Mouse (Mus musculus): ENCODE measurements at regions not wholly inside any gene's neighbourhood (a gene's known extent, or its start where the extent isn't known, plus 50 kb on each side); places are given as distances from the start of the nearest gene placed in this dataset.

DNA sequence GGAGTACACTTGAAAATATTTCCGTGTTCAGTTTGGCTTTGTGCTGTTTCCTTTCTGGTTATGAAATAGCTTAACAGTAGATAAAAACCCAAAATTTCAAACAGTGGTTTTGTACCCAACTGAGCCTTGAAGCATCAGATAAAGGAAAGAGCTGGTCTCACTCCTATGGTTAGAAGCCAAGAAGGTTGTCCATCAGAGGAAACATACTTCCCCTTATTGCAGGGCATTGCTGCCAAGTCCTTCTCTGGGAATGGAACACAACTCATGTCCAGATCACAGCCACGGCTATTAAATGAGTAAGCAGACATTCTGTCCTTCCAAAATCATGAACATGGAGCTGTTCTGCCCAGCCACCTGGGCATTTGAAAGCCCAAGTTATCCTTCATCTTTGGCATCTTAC lies 393.1 kb downstream of the Gpam start:
- Histone ChIP-seq H3K4me1 (ENCODE audit: control insufficient read depth, insufficient read depth, low read length) (no peaks in the 10 kb centered on the region), H3K27ac (ENCODE audit: low read depth, low read length) (no peak overlapping the region), H3K9ac (ENCODE audit: low read length) (no peak overlapping the region), H3K4me3 (ENCODE audit: low read depth, low read length) (no peak overlapping the region), H3K4me2 (ENCODE audit: low read length) (no peak overlapping the region), H3K27me3 (replicated peaks; ENCODE audit: control insufficient read depth, insufficient read depth, low read length) (no peaks in the 10 kb centered on the region), H3K9me3 (replicated peaks; ENCODE audit: control insufficient read depth, low read length) (no peaks in the 10 kb centered on the region), H3K36me3 (ENCODE audit: control insufficient read depth, insufficient read depth, low read length) (no peaks in the 10 kb centered on the region)
- ATAC-seq (no peak), DNase-seq (ENCODE audit: low spot score) (no peak)
- WGBS, result 88% methylated on average over 2 of the region's 2 CpGs

GRCm38 (mm10) chr19:54731749-54732148 lies 395.3 kb downstream of the Gpam start:
- WGBS, result 60% methylated on average over 8 of the region's 8 CpGs
- no peaks in the 10 kb centered on the region for H3K36me3 ChIP-seq (ENCODE audit: control insufficient read depth, insufficient read depth, low read length)
- ATAC-seq (no peak), DNase-seq (ENCODE audit: low spot score) (peak; percentile 20)
- no peaks in the 10 kb centered on the region for H3K4me1 ChIP-seq (ENCODE audit: control insufficient read depth, insufficient read depth, low read length)
- no peak overlapping the region for H3K9ac ChIP-seq (ENCODE audit: low read length)
- no peaks in the 10 kb centered on the region for H3K27me3 ChIP-seq (replicated peaks; ENCODE audit: control insufficient read depth, insufficient read depth, low read length)
- H3K27ac ChIP-seq (ENCODE audit: low read depth, low read length), result no peak overlapping the region
- H3K4me2 ChIP-seq (ENCODE audit: low read length), result no peak overlapping the region
- no peak overlapping the region for H3K4me3 ChIP-seq (ENCODE audit: low read depth, low read length)
- H3K9me3 ChIP-seq (replicated peaks; ENCODE audit: control insufficient read depth, low read length), result no peaks in the 10 kb centered on the region

- H3K4me3 ChIP-seq (ENCODE audit: low read depth, low read length), result no peak overlapping the region
- 91% methylated on average over 2 of the region's 2 CpGs for WGBS
- DNase-seq (ENCODE audit: low spot score) (no peak), ATAC-seq (no peak)
- H3K36me3 ChIP-seq (ENCODE audit: control insufficient read depth, insufficient read depth, low read length), result no peaks in the 10 kb centered on the region
- H3K4me1 ChIP-seq (ENCODE audit: control insufficient read depth, insufficient read depth, low read length), result no peaks in the 10 kb centered on the region
- H3K9me3 ChIP-seq (replicated peaks; ENCODE audit: control insufficient read depth, low read length), result no peaks in the 10 kb centered on the region
- H3K27ac ChIP-seq (ENCODE audit: low read depth, low read length), result no peak overlapping the region
- no peaks in the 10 kb centered on the region for H3K27me3 ChIP-seq (replicated peaks; ENCODE audit: control insufficient read depth, insufficient read depth, low read length)
- no peak overlapping the region for H3K9ac ChIP-seq (ENCODE audit: low read length)
- H3K4me2 ChIP-seq (ENCODE audit: low read length), result no peak overlapping the region
These were observed 395.7 kb downstream of the Gpam start for GRCm38 (mm10) chr19:54731315-54731714.

DNA sequence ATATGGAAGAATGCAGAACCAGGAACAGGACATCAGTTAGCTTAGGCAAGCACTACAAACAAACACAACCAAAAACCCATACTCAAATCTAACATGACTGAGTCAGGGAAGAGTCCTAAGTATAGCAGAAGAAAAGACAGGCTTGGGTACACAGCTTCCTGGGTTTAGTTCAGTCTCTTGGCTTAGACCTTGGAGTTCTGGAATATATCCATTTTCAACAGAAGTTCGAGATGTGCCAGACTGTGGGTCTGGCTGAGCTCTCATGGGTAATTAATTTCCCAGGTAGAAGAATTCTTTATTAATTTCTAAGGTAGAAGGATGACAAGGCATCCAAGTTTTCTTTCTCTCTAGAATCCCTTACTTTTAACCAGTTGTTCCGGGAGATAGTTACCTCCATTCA lies 396.2 kb downstream of the Gpam start:
- WGBS, result 85% methylated on average over 2 of the region's 2 CpGs
- Histone ChIP-seq H3K4me1 (ENCODE audit: control insufficient read depth, insufficient read depth, low read length) (no peaks in the 10 kb centered on the region), H3K27ac (ENCODE audit: low read depth, low read length) (no peak overlapping the region), H3K9me3 (replicated peaks; ENCODE audit: control insufficient read depth, low read length) (no peaks in the 10 kb centered on the region), H3K36me3 (ENCODE audit: control insufficient read depth, insufficient read depth, low read length) (no peaks in the 10 kb centered on the region), H3K27me3 (replicated peaks; ENCODE audit: control insufficient read depth, insufficient read depth, low read length) (no peaks in the 10 kb centered on the region), H3K9ac (ENCODE audit: low read length) (no peak overlapping the region), H3K4me2 (ENCODE audit: low read length) (no peak overlapping the region), H3K4me3 (ENCODE audit: low read depth, low read length) (no peak overlapping the region)
- DNase-seq (ENCODE audit: low spot score), result no peak
- no peak for ATAC-seq

GRCm38 (mm10) chr19:54730296-54730695 lies 396.7 kb downstream of the Gpam start:
- Histone ChIP-seq H3K9ac (ENCODE audit: low read length) (no peak overlapping the region), H3K4me1 (ENCODE audit: control insufficient read depth, insufficient read depth, low read length) (no peaks in the 10 kb centered on the region), H3K9me3 (replicated peaks; ENCODE audit: control insufficient read depth, low read length) (no peaks in the 10 kb centered on the region), H3K27ac (ENCODE audit: low read depth, low read length) (no peak overlapping the region), H3K4me3 (ENCODE audit: low read depth, low read length) (no peak overlapping the region), H3K36me3 (ENCODE audit: control insufficient read depth, insufficient read depth, low read length) (no peaks in the 10 kb centered on the region), H3K4me2 (ENCODE audit: low read length) (no peak overlapping the region), H3K27me3 (replicated peaks; ENCODE audit: control insufficient read depth, insufficient read depth, low read length) (no peaks in the 10 kb centered on the region)
- 92% methylated on average over 2 of the region's 2 CpGs for WGBS
- ATAC-seq, result no peak
- DNase-seq (ENCODE audit: low spot score), result no peak

- H3K36me3 ChIP-seq (ENCODE audit: control insufficient read depth, insufficient read depth, low read length), result no peaks in the 10 kb centered on the region
- no peak overlapping the region for H3K9ac ChIP-seq (ENCODE audit: low read length)
- no peaks in the 10 kb centered on the region for H3K4me1 ChIP-seq (ENCODE audit: control insufficient read depth, insufficient read depth, low read length)
- H3K4me3 ChIP-seq (ENCODE audit: low read depth, low read length), result no peak overlapping the region
- ATAC-seq (no peak), DNase-seq (ENCODE audit: low spot score) (no peak)
- WGBS, result 72% methylated on average over 2 of the region's 2 CpGs
- no peak overlapping the region for H3K4me2 ChIP-seq (ENCODE audit: low read length)
- H3K27me3 ChIP-seq (replicated peaks; ENCODE audit: control insufficient read depth, insufficient read depth, low read length), result no peaks in the 10 kb centered on the region
- no peaks in the 10 kb centered on the region for H3K9me3 ChIP-seq (replicated peaks; ENCODE audit: control insufficient read depth, low read length)
- no peak overlapping the region for H3K27ac ChIP-seq (ENCODE audit: low read depth, low read length)
These were observed 404.9 kb downstream of the Gpam start for GRCm38 (mm10) chr19:54722091-54722490.

DNA sequence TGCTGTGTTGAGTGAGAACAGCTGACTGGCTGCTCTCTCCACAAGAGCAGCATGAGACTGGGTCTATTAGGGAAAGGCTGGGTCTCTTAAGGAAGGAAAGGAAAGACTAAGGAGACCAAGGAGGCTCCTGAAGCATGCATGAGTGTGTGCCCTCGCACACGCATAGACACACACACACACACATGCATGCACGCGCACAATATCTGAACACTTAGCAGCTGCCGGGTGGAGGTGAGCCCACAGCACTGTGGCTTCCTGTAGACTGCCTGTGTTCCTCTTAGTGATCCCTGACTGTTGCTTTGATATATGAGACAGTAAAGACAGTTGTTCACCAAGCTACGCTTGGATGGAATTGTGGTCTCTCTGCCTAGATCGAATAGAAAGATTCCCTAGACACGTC lies 429.6 kb downstream of the Gpam start:
- WGBS, result 95% methylated on average over 8 of the region's 8 CpGs
- Histone ChIP-seq H3K4me1 (ENCODE audit: control insufficient read depth, insufficient read depth, low read length) (no peaks in the 10 kb centered on the region), H3K4me2 (ENCODE audit: low read length) (no peak overlapping the region), H3K9ac (ENCODE audit: low read length) (no peak overlapping the region), H3K9me3 (replicated peaks; ENCODE audit: control insufficient read depth, low read length) (no peaks in the 10 kb centered on the region), H3K27ac (ENCODE audit: low read depth, low read length) (no peak overlapping the region), H3K27me3 (replicated peaks; ENCODE audit: control insufficient read depth, insufficient read depth, low read length) (no peaks in the 10 kb centered on the region), H3K36me3 (ENCODE audit: control insufficient read depth, insufficient read depth, low read length) (no peaks in the 10 kb centered on the region), H3K4me3 (ENCODE audit: low read depth, low read length) (no peak overlapping the region)
- ATAC-seq, result no peak
- DNase-seq (ENCODE audit: low spot score), result no peak

- Histone ChIP-seq H3K27me3 (replicated peaks; ENCODE audit: control insufficient read depth, insufficient read depth, low read length) (no peaks in the 10 kb centered on the region), H3K4me3 (ENCODE audit: low read depth, low read length) (no peak overlapping the region), H3K27ac (ENCODE audit: low read depth, low read length) (no peak overlapping the region), H3K9ac (ENCODE audit: low read length) (no peak overlapping the region), H3K4me1 (ENCODE audit: control insufficient read depth, insufficient read depth, low read length) (no peaks in the 10 kb centered on the region), H3K36me3 (ENCODE audit: control insufficient read depth, insufficient read depth, low read length) (no peaks in the 10 kb centered on the region), H3K4me2 (ENCODE audit: low read length) (no peak overlapping the region), H3K9me3 (replicated peaks; ENCODE audit: control insufficient read depth, low read length) (no peaks in the 10 kb centered on the region)
- 96% methylated on average over 3 of the region's 3 CpGs for WGBS
- no peak for DNase-seq (ENCODE audit: low spot score)
- no peak for ATAC-seq
These were observed 433.3 kb downstream of the Gpam start for GRCm38 (mm10) chr19:54693714-54694113.

GRCm38 (mm10) chr19:54693094-54693493 lies 433.9 kb downstream of the Gpam start:
- Histone ChIP-seq H3K4me2 (ENCODE audit: low read length) (no peak overlapping the region), H3K27ac (ENCODE audit: low read depth, low read length) (no peak overlapping the region), H3K4me3 (ENCODE audit: low read depth, low read length) (no peak overlapping the region), H3K36me3 (ENCODE audit: control insufficient read depth, insufficient read depth, low read length) (no peaks in the 10 kb centered on the region), H3K4me1 (ENCODE audit: control insufficient read depth, insufficient read depth, low read length) (no peaks in the 10 kb centered on the region), H3K27me3 (replicated peaks; ENCODE audit: control insufficient read depth, insufficient read depth, low read length) (no peaks in the 10 kb centered on the region), H3K9ac (ENCODE audit: low read length) (no peak overlapping the region), H3K9me3 (replicated peaks; ENCODE audit: control insufficient read depth, low read length) (no peaks in the 10 kb centered on the region)
- ATAC-seq, result no peak
- 90% methylated on average over 1 of the region's 1 CpGs for WGBS
- DNase-seq (ENCODE audit: low spot score), result no peak

DNA sequence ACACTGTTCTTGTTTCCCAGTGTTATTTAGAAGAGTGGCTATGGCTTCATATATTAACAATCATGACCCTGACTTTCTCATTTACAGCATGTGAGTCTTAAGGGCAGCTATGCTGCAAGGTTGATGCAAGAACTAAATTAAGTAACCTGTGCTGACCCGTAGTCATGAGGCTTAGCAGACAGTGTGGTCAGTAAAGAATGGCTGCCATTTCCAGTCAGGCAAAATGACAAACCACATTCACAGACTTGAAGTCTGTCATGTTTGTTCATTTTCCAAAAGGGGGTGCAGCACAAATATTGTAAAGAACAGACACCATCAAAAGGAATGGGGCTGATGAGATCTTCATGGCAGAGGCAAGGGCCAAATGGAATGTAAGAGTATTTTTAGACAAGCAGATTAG lies 435.2 kb downstream of the Gpam start:
- DNase-seq (ENCODE audit: low spot score) (no peak), ATAC-seq (no peak)
- Histone ChIP-seq H3K27ac (ENCODE audit: low read depth, low read length) (no peak overlapping the region), H3K4me3 (ENCODE audit: low read depth, low read length) (no peak overlapping the region), H3K9me3 (replicated peaks; ENCODE audit: control insufficient read depth, low read length) (no peaks in the 10 kb centered on the region), H3K9ac (ENCODE audit: low read length) (no peak overlapping the region), H3K36me3 (ENCODE audit: control insufficient read depth, insufficient read depth, low read length) (no peaks in the 10 kb centered on the region), H3K27me3 (replicated peaks; ENCODE audit: control insufficient read depth, insufficient read depth, low read length) (no peaks in the 10 kb centered on the region), H3K4me2 (ENCODE audit: low read length) (no peak overlapping the region), H3K4me1 (ENCODE audit: control insufficient read depth, insufficient read depth, low read length) (no peaks in the 10 kb centered on the region)
- 89% methylated on average over 1 of the region's 1 CpGs for WGBS

Measured in forebrain, embryonic 14.5 days (tissue).